Mouse (Mus musculus): ENCODE results near the gene Cnpy2.
"Not testable (repeated sequence)": the region's sequence is repeated elsewhere in the genome, so short reads cannot be mapped to it uniquely, and the experiment has no call there.

The Cnpy2 gene

GRCm38 (mm10) chr10:128315578-128315977, 6.7 kb upstream of the Cnpy2 start:
- DNase-seq (ENCODE audit: low spot score in 2 of 2) = no peak

DNA sequence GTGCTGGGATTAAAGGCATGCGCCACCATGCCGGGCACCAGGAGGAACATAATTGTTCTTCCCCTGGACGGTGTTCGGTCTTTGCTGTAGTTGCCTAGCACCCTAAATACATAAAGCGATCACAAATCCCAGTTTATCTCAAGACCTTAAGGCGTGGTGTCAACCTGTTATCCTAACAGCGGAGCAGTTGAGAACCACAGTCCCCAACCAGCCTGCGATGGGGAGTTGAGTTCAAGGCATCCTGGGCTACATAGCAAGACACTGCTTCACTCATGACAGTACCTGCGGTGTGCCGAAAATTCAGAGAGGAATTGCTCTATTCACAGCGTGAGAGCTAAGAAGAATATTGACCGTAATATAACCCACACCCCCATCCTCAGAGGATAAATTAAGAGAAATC, 618 bp upstream of the Cnpy2 start:
- no peak for DNase-seq (ENCODE audit: low spot score in 2 of 2)

DNA sequence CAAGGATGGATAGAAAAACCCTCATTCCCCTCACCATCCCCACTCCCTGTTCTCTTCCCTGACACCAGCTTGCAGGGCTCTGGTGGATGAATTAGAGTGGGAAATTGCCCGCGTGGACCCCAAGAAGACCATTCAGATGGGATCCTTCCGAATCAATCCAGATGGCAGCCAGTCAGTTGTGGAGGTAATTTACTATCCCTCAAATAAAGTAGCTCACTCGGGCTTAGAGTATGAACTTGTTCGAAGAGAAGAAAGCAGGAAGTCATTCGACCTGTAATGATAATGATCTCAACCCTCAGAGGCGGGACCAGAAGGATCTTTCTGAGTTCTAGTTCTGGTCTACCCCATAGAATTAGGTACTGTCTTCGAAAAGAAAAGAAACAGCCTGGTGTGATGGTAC, 1.3 kb downstream of the Cnpy2 start:
- no peak for DNase-seq (ENCODE audit: low spot score in 2 of 2)

DNA sequence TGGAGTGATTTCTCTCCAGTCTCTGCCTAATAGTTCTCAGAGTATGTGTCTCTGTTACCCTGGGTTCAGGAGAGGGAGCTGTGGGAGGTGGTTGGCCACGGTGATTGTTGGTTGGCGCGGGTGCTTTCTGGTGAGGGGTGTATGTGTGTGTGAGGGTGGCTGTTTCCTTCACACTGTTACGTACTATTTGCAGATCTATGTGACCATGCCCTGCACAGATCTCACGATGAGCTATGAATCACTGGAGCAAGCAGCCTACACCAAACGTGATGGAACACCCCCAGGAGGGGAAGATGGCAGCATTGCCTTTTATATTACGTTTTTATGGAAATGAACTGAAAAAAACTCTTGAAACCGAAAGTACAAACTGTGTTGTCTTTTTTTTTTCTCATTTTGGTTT, 4.6 kb downstream of the Cnpy2 start:
- DNase-seq (ENCODE audit: low spot score in 2 of 2) = no peak

- DNase-seq (ENCODE audit: low spot score in 2 of 2) = no peak
Measured at GRCm38 (mm10) chr10:128327610-128328009, 5.4 kb downstream of the Cnpy2 start.

- not testable (repeated sequence) for DNase-seq (ENCODE audit: low spot score in 2 of 2)
Measured at GRCm38 (mm10) chr10:128332358-128333249, 10.3 kb downstream of the Cnpy2 start.

- peak; percentile 77 to 86 for DNase-seq (ENCODE audit: low spot score in 2 of 2)
Measured at GRCm38 (mm10) chr10:128335582-128335981, 13.3 kb downstream of the Cnpy2 start.

DNA sequence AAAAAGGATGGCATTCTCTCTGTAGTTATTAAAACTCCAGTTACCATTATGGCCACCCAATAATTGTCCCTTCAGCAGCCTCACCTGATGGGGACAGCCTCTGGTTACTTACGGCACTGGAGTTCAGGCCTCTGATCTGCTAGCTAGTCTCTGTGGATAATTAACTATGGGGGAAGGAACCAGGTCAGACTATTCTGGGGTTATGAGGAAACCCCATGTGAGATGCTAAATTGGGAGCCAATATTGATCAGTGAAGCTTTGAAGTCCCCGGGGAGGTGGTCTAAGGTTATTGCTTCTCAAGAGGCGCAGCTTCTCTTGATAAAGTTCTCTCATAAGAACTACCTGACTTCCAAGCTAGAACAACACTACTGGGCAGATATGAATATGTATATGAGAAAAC, 13.9 kb downstream of the Cnpy2 start:
- DNase-seq (ENCODE audit: low spot score in 2 of 2) = no peak

- DNase-seq (ENCODE audit: low spot score in 2 of 2) = no peak
Measured at GRCm38 (mm10) chr10:128336597-128336996, 14.3 kb downstream of the Cnpy2 start.

DNA sequence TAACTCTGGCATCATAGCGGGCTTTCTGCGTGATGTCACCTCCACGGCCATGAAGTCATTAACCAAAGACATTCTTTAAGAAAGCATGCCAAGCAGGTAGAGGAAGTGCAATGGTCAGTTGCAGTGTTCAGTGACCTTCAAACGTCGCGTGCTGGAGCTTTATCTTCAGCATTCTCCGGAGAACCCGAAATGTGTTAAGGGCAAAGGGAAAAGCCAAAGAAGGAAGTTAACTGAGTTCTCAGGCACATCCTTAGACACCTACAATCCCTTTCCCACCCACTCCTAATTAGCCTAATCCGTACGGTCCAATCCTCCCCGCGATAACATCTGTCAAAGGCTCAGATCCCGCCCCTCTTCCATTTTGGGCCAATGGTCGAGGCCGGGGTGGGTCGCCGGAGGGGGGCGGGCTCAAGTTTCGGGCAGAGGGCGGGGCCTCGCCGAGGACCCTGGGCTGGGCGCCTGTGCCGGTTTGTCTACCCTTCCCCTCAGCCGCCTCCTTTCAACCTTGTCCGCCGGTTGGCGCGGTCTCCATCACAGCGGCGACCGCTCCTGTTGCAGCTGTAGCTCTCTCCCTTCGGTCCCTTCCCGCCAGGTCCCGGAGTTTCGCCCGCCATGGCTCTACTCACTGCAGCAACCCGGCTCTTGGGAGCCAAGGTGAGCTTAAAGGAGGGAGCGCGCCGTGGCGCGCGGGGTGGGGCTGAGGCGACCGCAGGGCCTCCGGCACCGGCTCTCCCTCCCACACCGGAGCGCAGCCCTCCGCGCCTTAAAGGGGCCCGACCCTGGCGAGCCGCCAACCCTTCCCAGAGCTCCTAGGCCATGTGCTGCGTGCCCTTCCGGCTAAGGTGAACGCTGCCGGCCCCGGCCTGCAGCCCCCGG, 15.3 kb downstream of the Cnpy2 start, which contains the start of gene Cs:
Gene Cs, plus strand, starts transcription at position 429 of the 876 bp plus-strand sequence.
- DNase-seq (ENCODE audit: low spot score in 2 of 2) = peak; percentile 91

- no peak for DNase-seq (ENCODE audit: low spot score in 2 of 2)
Measured at GRCm38 (mm10) chr10:128338415-128338814, 16.2 kb downstream of the Cnpy2 start.

DNA sequence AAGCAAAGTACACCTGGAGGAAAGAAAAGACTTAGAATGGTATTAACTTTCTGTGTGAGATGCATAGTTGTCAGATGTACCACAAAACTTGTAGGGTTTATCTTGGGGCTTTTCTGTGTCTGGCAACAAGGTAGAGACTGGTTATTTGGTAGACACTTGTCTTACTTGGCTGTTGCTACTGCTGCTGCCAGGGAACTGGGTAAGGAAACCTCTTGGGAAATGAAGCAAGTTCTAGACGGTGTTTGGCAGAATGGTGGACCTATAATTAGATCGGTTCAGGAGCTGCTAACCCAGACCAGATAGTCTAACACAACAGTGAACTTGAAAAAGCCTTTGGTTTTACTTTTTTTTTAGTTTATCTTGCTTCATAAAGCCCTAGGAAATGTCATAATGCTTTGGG, 16.7 kb downstream of the Cnpy2 start:
- DNase-seq (ENCODE audit: low spot score in 2 of 2) = no peak

DNA sequence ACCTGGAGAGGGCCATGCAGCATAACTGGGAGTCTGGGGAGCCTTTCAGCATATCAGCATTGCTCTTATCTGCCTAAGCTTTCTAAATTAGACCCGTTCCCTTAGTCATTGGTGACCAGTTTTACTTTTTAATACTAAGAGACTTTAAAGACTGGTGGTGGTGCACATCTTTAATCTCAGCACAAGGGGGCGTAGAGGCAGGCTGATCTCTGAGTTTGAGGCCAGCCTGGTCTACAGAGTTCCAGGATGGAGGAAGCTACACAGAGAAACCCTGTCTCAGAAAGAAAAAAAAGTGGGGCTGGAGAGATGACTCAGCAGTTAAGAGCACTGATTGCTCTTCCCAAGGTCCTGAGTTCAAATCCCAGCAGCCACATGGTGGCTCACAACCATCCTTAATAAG, 18.0 kb downstream of the Cnpy2 start:
- DNase-seq (ENCODE audit: low spot score in 2 of 2) = no peak

DNA sequence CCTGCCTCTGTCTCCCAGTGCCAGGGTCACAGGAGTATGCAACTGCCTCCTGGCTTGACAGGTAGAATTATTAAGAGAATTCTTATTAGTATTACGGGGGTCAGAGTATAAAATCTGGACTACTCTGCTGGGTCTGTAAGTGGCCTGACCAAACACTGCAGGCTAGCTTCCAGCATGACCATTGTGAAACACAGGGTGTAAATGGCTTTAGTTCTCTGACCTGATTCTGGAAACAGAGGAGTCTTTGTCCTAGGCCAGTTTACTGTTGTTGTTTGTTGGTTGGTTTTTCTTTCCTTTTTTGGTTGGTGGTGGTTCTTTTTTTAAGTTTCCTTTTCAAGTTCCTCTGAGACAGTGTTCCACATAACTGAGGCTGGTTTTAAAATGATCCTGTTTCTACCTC, 21.2 kb downstream of the Cnpy2 start:
- no peak for DNase-seq (ENCODE audit: low spot score in 2 of 2)

GRCm38 (mm10) chr10:128344568-128345275, 22.5 kb downstream of the Cnpy2 start:
- peak; percentile 38 to 45 for DNase-seq (ENCODE audit: low spot score in 2 of 2)

DNA sequence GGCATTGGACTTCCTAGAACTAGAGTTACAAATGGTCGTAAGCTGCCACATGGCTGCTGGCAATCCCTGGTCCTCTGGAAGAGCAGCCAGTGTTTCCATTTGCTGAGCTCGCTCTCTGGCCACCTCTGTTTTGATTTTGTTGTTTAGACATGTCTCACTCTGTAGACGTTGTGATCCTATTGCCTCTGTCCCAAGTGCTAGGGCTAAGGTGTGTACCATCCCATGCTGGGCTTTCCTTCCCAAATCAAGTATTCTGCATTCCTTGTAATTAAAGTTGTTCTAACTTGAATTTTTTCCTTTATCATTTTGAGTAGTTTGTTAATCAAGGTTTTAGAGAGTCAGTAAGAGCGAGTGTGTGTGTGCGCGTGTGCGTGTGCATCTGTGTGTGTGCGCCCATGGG, 25.3 kb downstream of the Cnpy2 start:
- no peak for DNase-seq (ENCODE audit: low spot score in 2 of 2)

DNA sequence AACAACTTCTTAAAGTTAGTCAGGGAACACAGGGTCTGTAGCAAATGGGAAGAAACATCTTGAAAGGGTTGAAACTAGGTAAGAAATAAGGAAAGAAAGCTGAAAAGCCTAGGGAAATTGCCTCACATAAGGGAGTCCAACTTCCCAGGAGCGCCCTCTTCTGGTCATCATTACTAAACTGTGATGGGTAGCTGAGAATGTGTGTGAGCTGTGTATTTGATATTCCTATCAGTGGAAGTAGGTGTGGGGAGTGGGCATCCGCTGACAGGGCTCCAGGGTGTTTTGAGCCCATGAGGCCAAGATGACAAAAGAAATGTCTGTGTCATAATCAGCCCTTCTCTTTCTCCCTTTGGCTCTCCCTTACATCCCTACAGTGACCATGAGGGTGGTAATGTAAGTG, 36.5 kb downstream of the Cnpy2 start:
- peak in 1 of 2 experiments; percentile 55 for DNase-seq (ENCODE audit: low spot score in 2 of 2)

GRCm38 (mm10) chr10:128359226-128359625, 37.0 kb downstream of the Cnpy2 start:
- DNase-seq (ENCODE audit: low spot score in 2 of 2) = no peak

- no peak for DNase-seq (ENCODE audit: low spot score in 2 of 2)
Measured at GRCm38 (mm10) chr10:128361836-128362235, 39.6 kb downstream of the Cnpy2 start.

GRCm38 (mm10) chr10:128362568-128362967, 40.3 kb downstream of the Cnpy2 start:
- no peak for DNase-seq (ENCODE audit: low spot score in 2 of 2)

- no peak for DNase-seq (ENCODE audit: low spot score in 2 of 2)
Measured at GRCm38 (mm10) chr10:128367899-128368401, 45.7 kb downstream of the Cnpy2 start.
